Mouse (Mus musculus): Measurements from ENCODE around the gene Dlk1. TPM values are rescaled to one million over a fixed set of nuclear protein-coding genes. Genes with fewer than 3 reads are reported as not detected.

Dlk1 gene
- total RNA-seq, 1 experiment from 2014 or later, result not detected

GRCm38 (mm10) chr12:109508495-109509454 lies 56.2 kb downstream of the Dlk1 start:
- peak in 1 of 2 experiments; percentile 52; a peak in 2 of 4 replicates for ATAC-seq (replicated peaks in 1 of 2; ENCODE audit: insufficient read depth in 1 of 2, low FRiP score in 2 of 2, low TSS enrichment in 1 of 2, low read depth in 1 of 2, poor library complexity in 2 of 2, severe bottlenecking in 2 of 2)

GRCm38 (mm10) chr12:109509531-109510137 lies 57.0 kb downstream of the Dlk1 start:
- ATAC-seq (replicated peaks in 1 of 2; ENCODE audit: insufficient read depth in 1 of 2, low FRiP score in 2 of 2, low TSS enrichment in 1 of 2, low read depth in 1 of 2, poor library complexity in 2 of 2, severe bottlenecking in 2 of 2), result no peak

- ATAC-seq (replicated peaks in 1 of 2; ENCODE audit: insufficient read depth in 1 of 2, low FRiP score in 2 of 2, low TSS enrichment in 1 of 2, low read depth in 1 of 2, poor library complexity in 2 of 2, severe bottlenecking in 2 of 2), result no peak
Observed at GRCm38 (mm10) chr12:109510247-109510646, 57.6 kb downstream of the Dlk1 start.

DNA sequence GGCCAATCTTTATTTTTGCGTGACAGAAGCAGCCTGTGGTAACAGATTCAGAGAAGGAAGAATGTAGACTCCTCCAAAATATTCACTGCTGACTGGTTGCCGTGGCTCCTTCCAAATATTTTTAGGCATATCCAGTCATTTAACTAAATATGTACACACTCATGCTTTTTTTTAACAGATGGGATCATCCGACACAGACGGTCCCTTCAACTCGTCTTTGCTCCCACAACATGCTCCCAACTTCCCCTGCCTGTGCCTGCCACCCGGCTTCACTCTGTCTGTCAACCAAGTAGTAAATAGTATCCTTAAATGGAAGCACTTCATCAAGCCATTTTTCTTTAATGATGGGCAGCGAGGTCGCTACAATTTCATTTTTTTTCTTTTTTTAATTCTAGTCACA lies 58.8 kb downstream of the Dlk1 start:
- ATAC-seq (replicated peaks in 1 of 2; ENCODE audit: insufficient read depth in 1 of 2, low FRiP score in 2 of 2, low TSS enrichment in 1 of 2, low read depth in 1 of 2, poor library complexity in 2 of 2, severe bottlenecking in 2 of 2), result no peak

DNA sequence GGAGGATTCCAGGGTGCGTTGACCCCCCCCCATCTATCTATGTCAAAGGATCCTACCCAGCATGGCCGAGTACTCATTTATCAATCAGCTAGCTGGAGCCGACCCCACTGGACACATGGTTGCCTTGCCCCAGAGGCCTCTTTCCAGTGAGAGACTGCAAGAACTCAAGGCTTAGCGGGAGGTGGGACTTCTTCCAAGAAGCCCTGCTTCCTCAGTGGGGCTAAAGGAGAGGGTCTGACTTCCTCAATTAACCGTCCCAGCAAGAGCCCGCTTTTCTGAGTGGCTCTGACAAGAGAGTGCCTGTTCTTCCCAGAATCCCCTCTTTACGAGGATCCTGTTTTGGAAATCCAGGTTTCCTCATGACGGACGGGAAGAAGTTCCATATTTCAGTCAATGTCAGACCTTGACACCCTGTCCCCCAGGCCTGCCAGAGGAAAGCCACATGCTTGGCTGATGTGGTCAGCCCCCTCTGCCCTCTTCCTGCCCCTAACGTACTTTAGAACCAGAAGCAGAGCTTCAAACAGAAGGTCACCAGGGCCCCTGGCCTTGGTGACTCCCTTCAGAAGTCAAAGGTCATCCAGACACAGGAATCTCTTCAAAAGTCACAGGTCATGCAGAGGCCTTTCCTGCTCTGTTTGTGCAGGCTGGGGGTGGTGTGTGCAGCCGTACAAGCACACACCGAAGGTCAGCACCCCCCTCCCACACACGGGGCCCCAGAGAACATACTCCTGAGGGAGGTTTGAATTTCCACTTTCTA lies 59.7 kb downstream of the Dlk1 start:
- ATAC-seq (replicated peaks in 1 of 2; ENCODE audit: insufficient read depth in 1 of 2, low FRiP score in 2 of 2, low TSS enrichment in 1 of 2, low read depth in 1 of 2, poor library complexity in 2 of 2, severe bottlenecking in 2 of 2), result peak; percentile 35 to 63

Other genes starting within 250 kb of the Dlk1 start
- not detected in 2 replicates for gene Rtl1, start 147.5 kb downstream of the Dlk1 start, total RNA-seq (2017)

Measured in hematopoietic stem cell, adult 5-6 weeks (primary cell).